Mouse (Mus musculus) midbrain, embryonic 15.5 days (tissue): ENCODE measurements around the gene Polq. TPM values are rescaled to one million over a fixed set of nuclear protein-coding genes. Genes with fewer than 3 reads are reported as not detected.

ENCODE experiments used
- ATAC-seq: fragments of 200-750 bp; cut with Nextera tagmentation; replicated peaks from 2 replicates; pipeline ENCODE4 v1.8.0; 2017; ENCODE audit warnings: moderate TSS enrichment
- H3K27ac ChIP-seq: fragments of 300-500 bp; sonication (generic); 2 replicates; pipeline ENCODE4 v1.5.1; 2015; ENCODE audit warnings: mild to moderate bottlenecking, inconsistent platforms
- H3K27me3 ChIP-seq: fragments of 300-500 bp; sonication (generic); replicated peaks from 2 replicates; pipeline ENCODE4 v1.6.1; 2015; ENCODE audit warnings: inconsistent platforms
- H3K36me3 ChIP-seq: fragments of 300-500 bp; sonication (generic); replicated peaks from 2 replicates; pipeline ENCODE4 v1.6.1; 2015; ENCODE audit warnings: inconsistent platforms
- H3K4me1 ChIP-seq: fragments of 300-500 bp; sonication (generic); 2 replicates; pipeline ENCODE4 v1.6.1; 2015; ENCODE audit warnings: inconsistent platforms
- H3K4me2 ChIP-seq: fragments of 300-500 bp; sonication (generic); 2 replicates; pipeline ENCODE4 v1.6.1; 2015; ENCODE audit warnings: inconsistent platforms, mild to moderate bottlenecking, moderate library complexity
- H3K4me3 ChIP-seq: fragments of 300-500 bp; sonication (generic); 2 replicates; pipeline ENCODE4 v1.5.1; 2015; ENCODE audit warnings: mild to moderate bottlenecking, inconsistent platforms
- H3K9ac ChIP-seq: fragments of 300-500 bp; sonication (generic); 2 replicates; pipeline ENCODE4 v1.6.1; 2015; ENCODE audit warnings: mild to moderate bottlenecking, inconsistent platforms
- H3K9me3 ChIP-seq: fragments of 300-500 bp; sonication (generic); 2 replicates; pipeline ENCODE4 v1.6.1; 2016; ENCODE audit warnings: inconsistent platforms
- WGBS: fragments of 180-500 bp; shearing (Covaris S2); methylation state at CpG from one replicate; pipeline ENCODE4 v1.1.7; 2015; ENCODE audit warnings: mixed read lengths; 5-methylcytosine and 5-hydroxymethylcytosine counted together
- polyA plus RNA-seq: library from polyadenylated mRNA; unstranded; fragments of >200 nt; fragmentation: Nextera tagmentation; extraction: Ambion mirVana; gene quantifications from 2 replicates; pipeline ENCODE4 v1.2.1, GENCODE M21; 2015

The Polq gene
- polyA plus RNA-seq, 1 experiment from 2014 or later: 3.3 TPM

- 56% methylated on average over 4 of the region's 4 CpGs for WGBS
- Histone ChIP-seq H3K27ac (no peak overlapping the region), H3K9me3 (no peaks in the 10 kb centered on the region), H3K9ac (no peak overlapping the region), H3K4me3 (no peak overlapping the region), H3K36me3 (no peaks in the 10 kb centered on the region), H3K4me1 (peaks cover 19% of the 10 kb centered on the region), H3K4me2 (peak overlapping the region; percentile 96; the same call in 1 of the 2 replicates), H3K27me3 (no peaks in the 10 kb centered on the region)
- ATAC-seq: peak; percentile 59
Observed at GRCm38 (mm10) chr16:37010370-37010769, 1.2 kb upstream of the Polq start.

GRCm38 (mm10) chr16:37011922-37012289 lies 320 bp downstream of the Polq start:
- H3K4me2 ChIP-seq: peak overlapping the region; percentile 96
- H3K27me3 ChIP-seq: no peaks in the 10 kb centered on the region
- H3K4me1 ChIP-seq: peaks cover 19% of the 10 kb centered on the region
- H3K27ac ChIP-seq: no peak overlapping the region
- peak; percentile 83 for ATAC-seq
- peak overlapping the region; percentile 43 for H3K9ac ChIP-seq
- peak overlapping the region; percentile 92 for H3K4me3 ChIP-seq
- no peaks in the 10 kb centered on the region for H3K9me3 ChIP-seq
- under 1% methylated on average over 26 of the region's 26 CpGs for WGBS
- no peaks in the 10 kb centered on the region for H3K36me3 ChIP-seq

- no peak for ATAC-seq
- Histone ChIP-seq H3K36me3 (no peaks in the 10 kb centered on the region), H3K27me3 (no peaks in the 10 kb centered on the region), H3K9ac (peak overlapping the region; percentile 43), H3K27ac (no peak overlapping the region), H3K4me2 (peak overlapping the region; percentile 96), H3K4me3 (peak overlapping the region; percentile 92), H3K4me1 (peaks cover 19% of the 10 kb centered on the region), H3K9me3 (no peaks in the 10 kb centered on the region)
- 57% methylated on average over 5 of the region's 5 CpGs for WGBS
Observed at GRCm38 (mm10) chr16:37012336-37012735, 750 bp downstream of the Polq start.

- Histone ChIP-seq H3K9me3 (no peaks in the 10 kb centered on the region), H3K4me3 (no peak overlapping the region), H3K27me3 (no peaks in the 10 kb centered on the region), H3K4me2 (no peak overlapping the region), H3K9ac (no peak overlapping the region), H3K27ac (no peak overlapping the region), H3K4me1 (no peaks in the 10 kb centered on the region), H3K36me3 (no peaks in the 10 kb centered on the region)
- ATAC-seq: no peak
- WGBS: 90% methylated on average over 3 of the region's 3 CpGs
Observed at GRCm38 (mm10) chr16:37027581-37027980, 16.0 kb downstream of the Polq start.

- Histone ChIP-seq H3K27me3 (no peaks in the 10 kb centered on the region), H3K27ac (no peak overlapping the region), H3K9me3 (no peaks in the 10 kb centered on the region), H3K9ac (no peak overlapping the region), H3K4me3 (no peak overlapping the region), H3K36me3 (no peaks in the 10 kb centered on the region), H3K4me2 (no peak overlapping the region), H3K4me1 (no peaks in the 10 kb centered on the region)
- 87% methylated on average over 3 of the region's 3 CpGs for WGBS
- ATAC-seq: no peak
Observed at GRCm38 (mm10) chr16:37031996-37032395, 20.4 kb downstream of the Polq start.

- H3K9me3 ChIP-seq: no peaks in the 10 kb centered on the region
- no peak for ATAC-seq
- H3K4me3 ChIP-seq: no peak overlapping the region
- H3K4me2 ChIP-seq: no peak overlapping the region
- H3K27ac ChIP-seq: no peak overlapping the region
- H3K27me3 ChIP-seq: no peaks in the 10 kb centered on the region
- H3K36me3 ChIP-seq: no peaks in the 10 kb centered on the region
- no peak overlapping the region for H3K9ac ChIP-seq
- H3K4me1 ChIP-seq: no peaks in the 10 kb centered on the region
- 93% methylated on average over 8 of the region's 8 CpGs for WGBS
Observed at GRCm38 (mm10) chr16:37034751-37035150, 23.2 kb downstream of the Polq start.

- Histone ChIP-seq H3K4me3 (no peak overlapping the region), H3K27me3 (no peaks in the 10 kb centered on the region), H3K4me2 (no peak overlapping the region), H3K27ac (no peak overlapping the region), H3K36me3 (no peaks in the 10 kb centered on the region; the same call in 1 of the 2 replicates), H3K9ac (no peak overlapping the region), H3K4me1 (no peaks in the 10 kb centered on the region), H3K9me3 (no peaks in the 10 kb centered on the region)
- ATAC-seq: no peak
- WGBS: 94% methylated on average over 3 of the region's 3 CpGs
Observed at GRCm38 (mm10) chr16:37059631-37060030, 48.0 kb downstream of the Polq start.

- no peak overlapping the region for H3K4me3 ChIP-seq
- H3K4me1 ChIP-seq: no peaks in the 10 kb centered on the region
- H3K4me2 ChIP-seq: no peak overlapping the region
- no peaks in the 10 kb centered on the region for H3K9me3 ChIP-seq
- whole genome bisulfite sequencing: 96% methylated on average over 4 of the region's 4 CpGs
- H3K27me3 ChIP-seq: no peaks in the 10 kb centered on the region
- no peak overlapping the region for H3K9ac ChIP-seq
- no peak overlapping the region for H3K27ac ChIP-seq
- ATAC-seq: no peak
- H3K36me3 ChIP-seq: no peaks in the 10 kb centered on the region; the same call in 1 of the 2 replicates
Observed at GRCm38 (mm10) chr16:37061261-37061660, 49.7 kb downstream of the Polq start.

GRCm38 (mm10) chr16:37072354-37072753 lies 60.8 kb downstream of the Polq start:
- Histone ChIP-seq H3K4me3 (no peak overlapping the region), H3K27me3 (no peaks in the 10 kb centered on the region), H3K4me1 (no peaks in the 10 kb centered on the region), H3K9me3 (no peaks in the 10 kb centered on the region), H3K9ac (no peak overlapping the region), H3K4me2 (no peak overlapping the region), H3K27ac (no peak overlapping the region), H3K36me3 (no peaks in the 10 kb centered on the region)
- WGBS: 89% methylated on average over 5 of the region's 5 CpGs
- no peak for ATAC-seq

- Histone ChIP-seq H3K9me3 (no peaks in the 10 kb centered on the region), H3K27ac (no peak overlapping the region), H3K27me3 (no peaks in the 10 kb centered on the region), H3K4me2 (no peak overlapping the region), H3K9ac (no peak overlapping the region), H3K36me3 (no peaks in the 10 kb centered on the region), H3K4me3 (no peak overlapping the region), H3K4me1 (no peaks in the 10 kb centered on the region)
- ATAC-seq: no peak
- WGBS: 81% methylated on average over 1 of the region's 1 CpGs
Observed at GRCm38 (mm10) chr16:37089648-37090047, 78.1 kb downstream of the Polq start.

- ATAC-seq: 0 out of 2 replicates have a peak, but pooled peaks have one; percentile 56
- Histone ChIP-seq H3K27me3 (no peaks in the 10 kb centered on the region), H3K36me3 (no peaks in the 10 kb centered on the region), H3K4me2 (no peak overlapping the region), H3K9me3 (no peaks in the 10 kb centered on the region), H3K27ac (no peak overlapping the region), H3K9ac (no peak overlapping the region), H3K4me3 (no peak overlapping the region), H3K4me1 (no peaks in the 10 kb centered on the region)
- 77% methylated on average over 4 of the region's 4 CpGs for WGBS
Observed at GRCm38 (mm10) chr16:37094169-37094833, 82.7 kb downstream of the Polq start.

GRCm38 (mm10) chr16:37108763-37109162 lies 97.2 kb downstream of the Polq start:
- Histone ChIP-seq H3K4me2 (no peak overlapping the region), H3K9me3 (no peaks in the 10 kb centered on the region), H3K9ac (no peak overlapping the region), H3K4me3 (no peak overlapping the region), H3K27ac (no peak overlapping the region), H3K27me3 (no peaks in the 10 kb centered on the region), H3K4me1 (no peaks in the 10 kb centered on the region), H3K36me3 (no peaks in the 10 kb centered on the region)
- 29% methylated on average over 5 of the region's 5 CpGs for WGBS
- no peak; the same call in 1 of the 2 replicates for ATAC-seq

- peak; percentile 97 for ATAC-seq
Observed at GRCm38 (mm10) chr16:37109285-37109684, 97.7 kb downstream of the Polq start.

More at GRCm38 (mm10) chr16:37109285-37109684, 97.7 kb downstream of the Polq start:
- no peak overlapping the region for H3K27ac ChIP-seq
- no peaks in the 10 kb centered on the region for H3K27me3 ChIP-seq
- no peak overlapping the region for H3K4me3 ChIP-seq
- H3K4me2 ChIP-seq: no peak overlapping the region
- H3K9me3 ChIP-seq: no peaks in the 10 kb centered on the region
- no peaks in the 10 kb centered on the region for H3K36me3 ChIP-seq
- WGBS: 31% methylated on average over 3 of the region's 3 CpGs
- H3K9ac ChIP-seq: no peak overlapping the region
- no peaks in the 10 kb centered on the region for H3K4me1 ChIP-seq
